Mouse (Mus musculus): ENCODE measurements around the gene Slc29a1. TPM values are rescaled to one million over a fixed set of nuclear protein-coding genes. Genes with fewer than 3 reads are reported as not detected.

The Slc29a1 gene
- polyA plus RNA-seq, 1 experiment: 132 TPM

DNA sequence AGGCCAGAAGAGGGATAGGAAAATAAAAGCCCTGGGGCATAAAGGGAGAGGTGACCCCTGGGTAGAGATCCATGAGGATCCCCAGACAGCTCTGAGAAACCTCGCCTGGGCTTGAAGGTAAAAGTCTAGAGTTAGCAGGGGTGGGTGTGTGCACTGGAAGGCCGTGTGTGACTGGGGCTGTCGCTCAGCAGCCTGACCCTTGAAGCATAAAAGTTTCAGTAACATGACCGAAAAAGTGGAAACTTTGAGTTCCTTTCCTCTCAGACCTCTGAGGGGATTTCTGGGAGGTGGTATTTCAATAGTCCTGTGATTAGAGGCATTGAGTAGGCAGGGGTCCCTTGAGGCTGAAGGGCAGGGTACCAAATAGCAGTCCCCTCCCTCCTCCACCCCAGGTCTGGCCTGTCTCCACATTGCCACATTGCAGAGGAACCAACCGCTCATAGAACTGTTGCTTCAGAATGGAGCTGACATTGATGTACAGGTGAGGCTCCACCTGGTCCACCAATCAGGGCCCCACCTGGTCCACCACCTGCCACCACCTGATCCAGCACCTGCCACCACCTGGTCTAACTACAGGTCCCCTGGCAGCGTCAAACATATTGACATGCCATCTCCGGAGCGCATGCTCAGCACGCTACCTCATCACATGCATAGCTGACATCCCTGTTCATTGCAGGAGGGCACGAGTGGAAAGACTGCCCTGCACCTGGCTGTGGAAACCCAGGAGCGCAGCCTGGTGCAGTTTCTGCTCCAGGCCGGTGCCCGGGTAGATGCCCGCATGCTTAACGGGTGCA, 39.5 kb downstream of the Slc29a1 start:
- Histone ChIP-seq H3K36me3 (ENCODE audit: control insufficient read depth, insufficient read depth, low read length, poor library complexity, severe bottlenecking) (no peaks in the 10 kb centered on the region), H3K9me3 (replicated peaks; ENCODE audit: control insufficient read depth, insufficient read depth, low read length, poor library complexity, severe bottlenecking) (no peaks in the 10 kb centered on the region), H3K9ac (ENCODE audit: low read depth, poor library complexity, severe bottlenecking) (no peak overlapping the region), H3K27me3 (ENCODE audit: control insufficient read depth, insufficient read depth, low read length, poor library complexity, severe bottlenecking) (no peaks in the 10 kb centered on the region), H3K27ac (ENCODE audit: insufficient read depth, low read length) (no peak overlapping the region), H3K4me3 (ENCODE audit: low read depth, low read length) (no peak overlapping the region), H3K4me1 (ENCODE audit: control insufficient read depth, insufficient read depth, low read length) (no peaks in the 10 kb centered on the region)
- TF ChIP-seq POLR2A (IDR thresholded peaks at IDR 0.05; ENCODE audit: insufficient read depth, low read length) (no peak), EP300 (IDR thresholded peaks at IDR 0.05; ENCODE audit: insufficient read depth, low read depth, low read length) (no peak), CTCF (IDR thresholded peaks at IDR 0.05; ENCODE audit: low read depth, low read length) (no peak)

DNA sequence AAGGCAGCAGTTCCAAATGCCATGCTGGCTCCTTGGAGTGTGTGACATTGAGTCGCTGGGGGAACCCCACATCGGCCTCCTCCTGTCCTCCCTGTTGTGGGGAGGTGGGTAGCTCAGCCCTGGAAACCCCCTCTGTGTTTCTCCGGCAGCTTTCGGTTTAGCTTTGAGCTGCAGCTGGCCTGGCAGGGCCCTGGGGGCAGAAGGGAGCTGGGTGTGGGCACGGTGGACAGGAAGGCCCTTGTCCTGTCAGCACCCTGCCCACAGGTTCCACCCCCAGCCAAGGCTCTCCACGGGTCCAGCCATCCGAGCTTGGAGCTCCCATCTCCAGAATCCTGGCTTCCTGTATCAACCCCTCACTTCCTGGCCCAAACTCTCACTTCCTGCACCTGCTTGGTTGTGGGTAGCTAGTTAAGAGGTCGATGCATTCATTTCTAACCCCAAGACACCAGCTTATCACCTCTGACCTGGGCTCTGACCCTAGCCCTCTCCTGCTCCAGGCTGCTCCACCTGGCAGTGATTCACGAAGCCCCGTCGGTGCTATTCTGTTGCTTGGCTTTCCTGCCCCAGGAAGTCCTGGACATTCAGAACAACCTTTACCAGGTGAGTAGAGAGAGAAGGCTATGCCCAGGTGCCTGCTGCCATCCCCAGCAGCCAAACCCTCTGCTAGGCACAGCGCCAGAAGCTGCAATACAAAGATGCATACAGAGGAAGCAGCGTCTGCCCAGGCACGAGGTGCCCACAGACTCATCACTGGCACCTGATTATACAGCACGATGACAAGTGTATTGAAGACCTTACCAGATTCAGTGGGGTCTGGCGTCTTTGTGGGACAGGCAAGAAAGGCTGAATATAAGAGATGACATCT, 41.2 kb downstream of the Slc29a1 start:
- Histone ChIP-seq H3K4me1 (ENCODE audit: control insufficient read depth, insufficient read depth, low read length) (no peaks in the 10 kb centered on the region), H3K9ac (ENCODE audit: low read depth, poor library complexity, severe bottlenecking) (no peak overlapping the region), H3K27ac (ENCODE audit: insufficient read depth, low read length) (no peak overlapping the region), H3K36me3 (ENCODE audit: control insufficient read depth, insufficient read depth, low read length, poor library complexity, severe bottlenecking) (no peaks in the 10 kb centered on the region), H3K27me3 (ENCODE audit: control insufficient read depth, insufficient read depth, low read length, poor library complexity, severe bottlenecking) (no peaks in the 10 kb centered on the region), H3K9me3 (replicated peaks; ENCODE audit: control insufficient read depth, insufficient read depth, low read length, poor library complexity, severe bottlenecking) (no peaks in the 10 kb centered on the region), H3K4me3 (ENCODE audit: low read depth, low read length) (no peak overlapping the region)
- TF ChIP-seq POLR2A (IDR thresholded peaks at IDR 0.05; ENCODE audit: insufficient read depth, low read length): no peak
- no peak for TF ChIP-seq EP300 (IDR thresholded peaks at IDR 0.05; ENCODE audit: insufficient read depth, low read depth, low read length)
- no peak for TF ChIP-seq CTCF (IDR thresholded peaks at IDR 0.05; ENCODE audit: low read depth, low read length)

DNA sequence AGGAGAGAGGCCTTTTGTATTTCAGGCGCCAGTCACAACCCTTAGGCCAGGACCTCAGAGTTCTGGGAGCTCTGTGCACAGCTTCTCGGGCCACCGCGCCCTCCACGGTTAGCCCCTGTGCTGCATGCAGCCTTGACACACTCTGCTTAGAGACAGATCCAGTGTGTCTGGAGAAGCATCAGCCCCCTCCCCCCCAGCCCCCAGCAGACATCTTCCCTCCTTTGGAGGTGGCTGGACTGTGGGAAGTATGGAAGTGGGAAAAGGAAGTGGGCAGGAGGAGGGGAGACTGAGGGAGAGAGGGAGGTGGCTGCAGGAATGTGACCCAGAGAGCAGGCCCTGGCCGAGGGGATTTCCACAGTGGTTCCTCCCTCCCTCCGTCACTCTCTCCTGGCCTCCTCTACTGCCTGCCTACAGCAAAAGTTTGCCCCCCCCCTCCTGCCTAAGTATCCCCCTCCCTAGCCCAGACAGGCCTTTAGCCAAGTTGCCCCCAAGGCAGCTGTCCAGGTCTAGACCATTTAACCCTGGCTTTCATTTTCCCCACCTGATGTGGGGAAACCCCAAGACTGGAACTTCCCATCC, 42.1 kb downstream of the Slc29a1 start:
- Histone ChIP-seq H3K36me3 (ENCODE audit: control insufficient read depth, insufficient read depth, low read length, poor library complexity, severe bottlenecking) (no peaks in the 10 kb centered on the region), H3K27ac (ENCODE audit: insufficient read depth, low read length) (no peak overlapping the region), H3K27me3 (ENCODE audit: control insufficient read depth, insufficient read depth, low read length, poor library complexity, severe bottlenecking) (no peaks in the 10 kb centered on the region), H3K9ac (ENCODE audit: low read depth, poor library complexity, severe bottlenecking) (no peak overlapping the region), H3K4me1 (ENCODE audit: control insufficient read depth, insufficient read depth, low read length) (no peaks in the 10 kb centered on the region), H3K4me3 (ENCODE audit: low read depth, low read length) (no peak overlapping the region), H3K9me3 (replicated peaks; ENCODE audit: control insufficient read depth, insufficient read depth, low read length, poor library complexity, severe bottlenecking) (no peaks in the 10 kb centered on the region)
- TF ChIP-seq CTCF (IDR thresholded peaks at IDR 0.05; ENCODE audit: low read depth, low read length): no peak
- no peak for TF ChIP-seq POLR2A (IDR thresholded peaks at IDR 0.05; ENCODE audit: insufficient read depth, low read length)
- no peak for TF ChIP-seq EP300 (IDR thresholded peaks at IDR 0.05; ENCODE audit: insufficient read depth, low read depth, low read length)

DNA sequence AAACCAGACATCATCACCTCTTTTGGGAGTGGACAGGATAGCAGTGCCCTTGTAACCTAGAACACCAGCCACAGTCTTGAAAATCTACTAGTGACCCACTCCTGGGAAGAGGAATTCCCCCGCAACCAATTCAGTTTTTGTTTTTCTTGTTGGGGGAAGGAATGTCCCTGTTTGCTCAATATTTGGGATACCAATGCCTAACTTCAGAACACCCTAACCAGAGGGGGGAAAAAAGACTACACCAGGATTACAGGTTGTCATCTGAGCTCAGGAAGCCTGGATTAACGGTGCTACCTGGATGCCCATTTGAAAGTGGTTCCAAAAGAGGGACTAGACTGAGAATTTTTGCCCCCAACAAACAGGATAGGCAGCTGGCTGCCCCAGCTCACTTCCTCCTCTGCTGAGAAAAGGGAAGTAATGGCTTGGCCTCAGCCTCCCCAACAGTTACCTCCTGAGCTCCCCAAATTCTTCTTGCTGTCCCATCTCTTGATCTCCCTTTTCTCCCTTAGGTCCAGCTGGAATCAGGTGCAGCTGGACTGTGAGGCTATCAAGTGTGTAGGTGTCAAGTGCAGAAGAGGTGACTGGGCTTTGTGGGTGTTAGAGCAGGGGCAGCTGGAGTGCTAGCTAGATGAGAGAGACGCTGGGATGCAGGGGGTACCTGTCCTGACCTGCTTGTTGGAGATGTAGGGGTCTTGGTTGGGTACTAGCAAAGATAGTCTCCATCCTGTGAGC, 42.7 kb downstream of the Slc29a1 start:
- H3K4me1 ChIP-seq (ENCODE audit: control insufficient read depth, insufficient read depth, low read length): no peaks in the 10 kb centered on the region
- TF ChIP-seq POLR2A (IDR thresholded peaks at IDR 0.05; ENCODE audit: insufficient read depth, low read length) (no peak), CTCF (IDR thresholded peaks at IDR 0.05; ENCODE audit: low read depth, low read length) (no peak), EP300 (IDR thresholded peaks at IDR 0.05; ENCODE audit: insufficient read depth, low read depth, low read length) (no peak)
- no peaks in the 10 kb centered on the region for H3K36me3 ChIP-seq (ENCODE audit: control insufficient read depth, insufficient read depth, low read length, poor library complexity, severe bottlenecking)
- no peak overlapping the region for H3K27ac ChIP-seq (ENCODE audit: insufficient read depth, low read length)
- no peaks in the 10 kb centered on the region for H3K9me3 ChIP-seq (replicated peaks; ENCODE audit: control insufficient read depth, insufficient read depth, low read length, poor library complexity, severe bottlenecking)
- peak overlapping the region; percentile 79; the same call in 1 of the 2 replicates for H3K4me3 ChIP-seq (ENCODE audit: low read depth, low read length)
- H3K9ac ChIP-seq (ENCODE audit: low read depth, poor library complexity, severe bottlenecking): no peak overlapping the region
- H3K27me3 ChIP-seq (ENCODE audit: control insufficient read depth, insufficient read depth, low read length, poor library complexity, severe bottlenecking): no peaks in the 10 kb centered on the region

DNA sequence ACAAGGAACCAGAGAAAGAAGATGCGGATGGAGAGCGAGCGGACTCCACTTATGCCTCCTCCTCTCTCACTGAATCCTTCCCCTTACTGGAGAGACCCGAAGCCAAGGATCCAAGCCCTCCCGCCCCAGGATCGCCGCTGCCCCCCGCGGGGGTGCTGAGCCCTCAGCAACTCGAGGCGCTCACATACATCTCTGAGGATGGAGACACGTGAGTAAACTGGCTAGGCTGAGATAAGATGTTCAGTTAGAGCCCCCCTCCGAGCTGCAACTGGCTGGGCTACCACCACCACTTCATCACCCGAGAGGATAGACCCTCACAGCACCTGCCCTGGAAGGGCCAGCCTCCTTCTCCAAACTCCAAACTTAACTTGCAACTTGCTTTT, 43.3 kb downstream of the Slc29a1 start:
- no peaks in the 10 kb centered on the region for H3K4me1 ChIP-seq (ENCODE audit: control insufficient read depth, insufficient read depth, low read length)
- no peak for TF ChIP-seq EP300 (IDR thresholded peaks at IDR 0.05; ENCODE audit: insufficient read depth, low read depth, low read length)
- no peak for TF ChIP-seq CTCF (IDR thresholded peaks at IDR 0.05; ENCODE audit: low read depth, low read length)
- TF ChIP-seq POLR2A (IDR thresholded peaks at IDR 0.05; ENCODE audit: insufficient read depth, low read length): no peak
- H3K9ac ChIP-seq (ENCODE audit: low read depth, poor library complexity, severe bottlenecking): peak overlapping the region; percentile 78
- no peaks in the 10 kb centered on the region for H3K27me3 ChIP-seq (ENCODE audit: control insufficient read depth, insufficient read depth, low read length, poor library complexity, severe bottlenecking)
- H3K4me3 ChIP-seq (ENCODE audit: low read depth, low read length): peak overlapping the region; percentile 79
- no peaks in the 10 kb centered on the region for H3K9me3 ChIP-seq (replicated peaks; ENCODE audit: control insufficient read depth, insufficient read depth, low read length, poor library complexity, severe bottlenecking)
- H3K36me3 ChIP-seq (ENCODE audit: control insufficient read depth, insufficient read depth, low read length, poor library complexity, severe bottlenecking): no peaks in the 10 kb centered on the region
- H3K27ac ChIP-seq (ENCODE audit: insufficient read depth, low read length): no peak overlapping the region

Measured in ES-Bruce4 (cell line).